Mouse (Mus musculus): ENCODE measurements around the gene Dcaf12.

GRCm38 (mm10) chr4:41314141-41315129 is at the start of gene Dcaf12:
- TF ChIP-seq CTCF (IDR thresholded peaks at IDR 0.05; ENCODE audit: borderline replicate concordance, control insufficient read depth, extremely low read depth, insufficient read depth, low read length, poor library complexity) (0 out of 2 replicates have a peak, but pooled peaks have one; percentile 23), POLR2A (IDR thresholded peaks at IDR 0.05; ENCODE audit: control insufficient read depth, extremely low read depth, insufficient read depth, low read length, poor library complexity) (peak; percentile 75)

All from thymus, adult 2 months (tissue).